ENCODE assay signal across 8 mouse cellular contexts in the genomic region with DNA sequence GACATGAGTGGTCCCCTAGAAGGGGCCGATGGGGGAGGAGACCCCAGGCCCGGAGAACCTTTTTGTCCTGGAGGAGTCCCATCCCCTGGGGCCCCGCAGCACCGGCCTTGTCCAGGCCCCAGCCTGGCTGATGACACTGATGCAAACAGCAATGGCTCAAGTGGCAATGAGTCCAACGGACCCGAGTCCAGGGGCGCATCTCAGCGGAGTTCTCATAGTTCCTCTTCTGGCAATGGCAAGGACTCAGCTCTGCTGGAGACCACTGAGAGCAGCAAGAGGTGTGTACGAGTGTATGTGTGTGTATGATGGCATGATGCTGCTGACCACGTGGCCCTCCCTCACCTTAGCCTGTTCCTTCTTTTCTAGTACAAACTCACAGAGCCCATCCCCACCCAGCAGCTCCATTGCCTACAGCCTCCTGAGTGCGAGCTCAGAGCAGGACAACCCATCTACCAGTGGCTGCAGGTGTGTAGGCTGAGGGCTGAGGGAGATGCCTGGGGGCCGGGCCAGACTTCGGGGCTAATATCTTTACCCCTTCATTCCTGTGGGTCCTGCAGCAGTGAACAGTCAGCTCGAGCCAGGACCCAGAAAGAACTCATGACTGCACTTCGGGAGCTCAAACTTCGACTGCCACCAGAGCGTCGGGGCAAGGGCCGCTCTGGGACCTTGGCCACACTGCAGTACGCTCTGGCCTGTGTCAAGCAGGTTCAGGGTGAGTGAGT. TPM values are rescaled to one million over a fixed set of nuclear protein-coding genes. Genes with fewer than 3 reads are reported as not detected.
DNase-seq lines count a peak whose midpoint lies in the region; ATAC-seq and TF ChIP-seq lines count a peak whose summit lies in the region.

No protein-coding gene starts in this region.

- H3K9me3 ChIP-seq in forebrain, embryonic 11.5 days (ENCODE audit: control insufficient read depth, low read length), result no peaks in the 10 kb centered on the region
- no peaks in the 10 kb centered on the region for H3K9me3 ChIP-seq in limb, embryonic 11.5 days (ENCODE audit: control insufficient read depth, low read length)
- H3K9me3 ChIP-seq in stomach, embryonic 15.5 days, result no peaks in the 10 kb centered on the region

- no peak for TF ChIP-seq POLR2A in bone marrow, adult 2 months (IDR thresholded peaks at IDR 0.05; ENCODE audit: borderline replicate concordance, control insufficient read depth, low read depth, low read length)

- peaks cover 13% of the 10 kb centered on the region; the same call in 1 of the 2 replicates for H3K4me1 ChIP-seq in bone marrow, adult 2 months (ENCODE audit: control insufficient read depth, insufficient read depth, low read length)
- H3K4me1 ChIP-seq in forebrain, embryonic 11.5 days (replicated peaks; ENCODE audit: control insufficient read depth, insufficient read depth, low read length), result peaks cover 30% of the 10 kb centered on the region
- peaks cover 36% of the 10 kb centered on the region for H3K4me1 ChIP-seq in limb, embryonic 11.5 days (ENCODE audit: control insufficient read depth, insufficient read depth, low read length)
- peaks cover 34% of the 10 kb centered on the region for H3K4me1 ChIP-seq in stomach, embryonic 15.5 days

- peaks cover 5% of the 10 kb centered on the region for H3K36me3 ChIP-seq in forebrain, embryonic 11.5 days (ENCODE audit: control insufficient read depth, insufficient read depth, low read length)
- H3K36me3 ChIP-seq in limb, embryonic 11.5 days (ENCODE audit: control insufficient read depth, insufficient read depth, low read length), result peaks cover 22% of the 10 kb centered on the region; the same call in 1 of the 2 replicates
- H3K36me3 ChIP-seq in stomach, embryonic 15.5 days, result peaks cover 53% of the 10 kb centered on the region

- H3K4me2 ChIP-seq in forebrain, embryonic 11.5 days (ENCODE audit: low read depth, low read length, severe bottlenecking), result peak overlapping the region; percentile 70; the same call in 1 of the 2 replicates
- peak overlapping the region; percentile 83; the same call in 1 of the 2 replicates for H3K4me2 ChIP-seq in limb, embryonic 11.5 days (ENCODE audit: low read depth, severe bottlenecking)
- peak overlapping the region; percentile 91 for H3K4me2 ChIP-seq in stomach, embryonic 15.5 days

- ATAC-seq in forebrain, embryonic 11.5 days (replicated peaks; ENCODE audit: low FRiP score), result no peak
- ATAC-seq in limb, embryonic 11.5 days (ENCODE audit: insufficient number of reproducible peaks, low FRiP score, low TSS enrichment, low read depth), result no peak
- no peak for ATAC-seq in stomach, embryonic 15.5 days (ENCODE audit: insufficient read depth, low FRiP score, low read depth)

- no peak for TF ChIP-seq CTCF in layer of hippocampus, adult 2 months (conservative IDR thresholded peaks at IDR 0.05)
- TF ChIP-seq CTCF in bone marrow, adult 2 months (IDR thresholded peaks at IDR 0.05; ENCODE audit: control insufficient read depth, insufficient read depth, low read length), result no peak

- H3K9ac ChIP-seq in forebrain, embryonic 11.5 days (ENCODE audit: low read length), result peak overlapping the region; percentile 53
- H3K9ac ChIP-seq in limb, embryonic 11.5 days (ENCODE audit: low read length), result no peak overlapping the region
- no peak overlapping the region for H3K9ac ChIP-seq in stomach, embryonic 15.5 days

- H3K27me3 ChIP-seq in forebrain, embryonic 11.5 days (ENCODE audit: control insufficient read depth, insufficient read depth, low read length), result no peaks in the 10 kb centered on the region
- no peaks in the 10 kb centered on the region for H3K27me3 ChIP-seq in limb, embryonic 11.5 days (ENCODE audit: control insufficient read depth, insufficient read depth, low read length)
- no peaks in the 10 kb centered on the region for H3K27me3 ChIP-seq in stomach, embryonic 15.5 days (replicated peaks)

- peak in 1 of 2 experiments; percentile 17 for DNase-seq in layer of hippocampus, adult 2 months (ENCODE audit: low spot score in 2 of 2)
- DNase-seq in layer of hippocampus, adult 9-10 months (ENCODE audit: low spot score), result no peak
- no peak for DNase-seq in forebrain, embryonic 11.5 days (ENCODE audit: low spot score)
- DNase-seq in limb, embryonic 11.5 days (ENCODE audit: low spot score), result no peak
- DNase-seq in layer of hippocampus, adult 9-11 months, result no peak
- no peak for DNase-seq in ovary, adult 18-20 months (ENCODE audit: low spot score)

- H3K4me3 ChIP-seq in layer of hippocampus, adult 2 months, result peak overlapping the region; percentile 81
- no peak overlapping the region for H3K4me3 ChIP-seq in bone marrow, adult 2 months (replicated peaks; ENCODE audit: control insufficient read depth, low read depth, low read length)
- 0 out of 2 replicates have a peak overlapping the region, but pooled peaks have one; percentile 45 for H3K4me3 ChIP-seq in forebrain, embryonic 11.5 days (ENCODE audit: low read depth, low read length)
- peak overlapping the region; percentile 50; the same call in 1 of the 2 replicates for H3K4me3 ChIP-seq in limb, embryonic 11.5 days (ENCODE audit: low read depth, low read length)
- peak overlapping the region; percentile 66; the same call in 1 of the 2 replicates for H3K4me3 ChIP-seq in stomach, embryonic 15.5 days (replicated peaks)

- H3K27ac ChIP-seq in layer of hippocampus, adult 2 months, result peak overlapping the region; percentile 98
- H3K27ac ChIP-seq in bone marrow, adult 2 months (ENCODE audit: control insufficient read depth, insufficient read depth, low read depth, low read length, poor library complexity), result peak overlapping the region; percentile 92; the same call in 1 of the 2 replicates
- H3K27ac ChIP-seq in forebrain, embryonic 11.5 days (ENCODE audit: low read depth, low read length), result no peak overlapping the region
- no peak overlapping the region for H3K27ac ChIP-seq in limb, embryonic 11.5 days (replicated peaks; ENCODE audit: low read depth, low read length)
- peak overlapping the region; percentile 98 for H3K27ac ChIP-seq in stomach, embryonic 15.5 days

- 62% methylated on average over 20 of the region's 20 CpGs for WGBS in bone marrow, adult 2 months
- WGBS in forebrain, embryonic 11.5 days, result 92% methylated on average over 20 of the region's 20 CpGs
- WGBS in limb, embryonic 11.5 days, result 93% methylated on average over 20 of the region's 20 CpGs
- WGBS in stomach, embryonic 15.5 days, result 86% methylated on average over 20 of the region's 20 CpGs

RNA-seq across cellular contexts. Expression of gene Per1, which starts 5.8 kb away (rescaled TPM):
- total RNA-seq in layer of hippocampus, adult 2 months (2021), result 10 to 100 TPM; 83.4 to 95.2 TPM
- polyA plus RNA-seq in bone marrow, adult 2 months (2011; ENCODE audit: insufficient read depth, insufficient read length, low replicate concordance, missing spikeins), result 28.8 and 46.2 TPM in 2 replicates
- 8.2 and 10.0 TPM in 2 replicates for polyA plus RNA-seq in forebrain, embryonic 11.5 days (2014; fragmentation: Nextera tagmentation; extraction: Ambion mirVana)
- polyA plus RNA-seq in limb, embryonic 11.5 days (2014; fragmentation: Nextera tagmentation; extraction: Ambion mirVana), result 8.0 and 9.1 TPM in 2 replicates
- 15.4 and 20.3 TPM in 2 replicates for polyA plus RNA-seq in stomach, embryonic 15.5 days (2015; fragmentation: Nextera tagmentation; extraction: Ambion mirVana)

RNA-seq across cellular contexts. Expression of gene Vamp2, which starts 12.5 kb away (rescaled TPM):
- total RNA-seq in layer of hippocampus, adult 2 months (2021), result 1,000 to 10,000 TPM in 1 of 2 experiments, 100 to 1,000 TPM in 1; 988 to 1,016 TPM
- 50.5 and 55.9 TPM in 2 replicates for polyA plus RNA-seq in bone marrow, adult 2 months (2011; ENCODE audit: insufficient read depth, insufficient read length, low replicate concordance, missing spikeins)
- 95.9 and 98.4 TPM in 2 replicates for polyA plus RNA-seq in forebrain, embryonic 11.5 days (2014; fragmentation: Nextera tagmentation; extraction: Ambion mirVana)
- 64.2 and 73.3 TPM in 2 replicates for polyA plus RNA-seq in limb, embryonic 11.5 days (2014; fragmentation: Nextera tagmentation; extraction: Ambion mirVana)
- 68.5 and 84.6 TPM in 2 replicates for polyA plus RNA-seq in stomach, embryonic 15.5 days (2015; fragmentation: Nextera tagmentation; extraction: Ambion mirVana)

RNA-seq across cellular contexts. Expression of gene Hes7, which starts 19.4 kb away (rescaled TPM):
- 1 to 10 TPM in 1 of 2 experiments, under 1 TPM in 1; 0.79 to 1.0 TPM for total RNA-seq in layer of hippocampus, adult 2 months (2021)
- 1.1 TPM in 1 of 2 replicates, not detected in the other for polyA plus RNA-seq in bone marrow, adult 2 months (2011; ENCODE audit: insufficient read depth, insufficient read length, low replicate concordance, missing spikeins)
- polyA plus RNA-seq in forebrain, embryonic 11.5 days (2014; fragmentation: Nextera tagmentation; extraction: Ambion mirVana), result 0.11 and 0.24 TPM in 2 replicates
- 0.54 and 0.65 TPM in 2 replicates for polyA plus RNA-seq in limb, embryonic 11.5 days (2014; fragmentation: Nextera tagmentation; extraction: Ambion mirVana)
- 0.76 and 1.0 TPM in 2 replicates for polyA plus RNA-seq in stomach, embryonic 15.5 days (2015; fragmentation: Nextera tagmentation; extraction: Ambion mirVana)

RNA-seq across cellular contexts. Expression of gene 9130213A22Rik, which starts 21.6 kb away (rescaled TPM):
- total RNA-seq in layer of hippocampus, adult 2 months (2021), result 1 to 10 TPM; 1.4 to 1.5 TPM
- not detected in 2 replicates for polyA plus RNA-seq in bone marrow, adult 2 months (2011; ENCODE audit: insufficient read depth, insufficient read length, low replicate concordance, missing spikeins)
- 0.39 TPM in 1 of 2 replicates, not detected in the other for polyA plus RNA-seq in forebrain, embryonic 11.5 days (2014; fragmentation: Nextera tagmentation; extraction: Ambion mirVana)
- 0.19 TPM in 1 of 2 replicates, not detected in the other for polyA plus RNA-seq in limb, embryonic 11.5 days (2014; fragmentation: Nextera tagmentation; extraction: Ambion mirVana)
- polyA plus RNA-seq in stomach, embryonic 15.5 days (2015; fragmentation: Nextera tagmentation; extraction: Ambion mirVana), result 0.37 TPM in 2 replicates

RNA-seq across cellular contexts. Expression of gene Aloxe3, which starts 24.9 kb away (rescaled TPM):
- total RNA-seq in layer of hippocampus, adult 2 months (2021), result 10 to 100 TPM in 1 of 2 experiments, 1 to 10 TPM in 1; 7.8 to 11.1 TPM
- 0.82 TPM in 1 of 2 replicates, not detected in the other for polyA plus RNA-seq in bone marrow, adult 2 months (2011; ENCODE audit: insufficient read depth, insufficient read length, low replicate concordance, missing spikeins)
- not detected in 2 replicates for polyA plus RNA-seq in forebrain, embryonic 11.5 days (2014; fragmentation: Nextera tagmentation; extraction: Ambion mirVana)
- polyA plus RNA-seq in limb, embryonic 11.5 days (2014; fragmentation: Nextera tagmentation; extraction: Ambion mirVana), result 0.17 and 0.25 TPM in 2 replicates
- polyA plus RNA-seq in stomach, embryonic 15.5 days (2015; fragmentation: Nextera tagmentation; extraction: Ambion mirVana), result 0.27 and 1.2 TPM in 2 replicates

Comparison
In these comparisons a context has a peak if more than half of its experiments do, and no peak if none do; other contexts are left out.
1. H3K27ac ChIP-seq: peak in layer of hippocampus, adult 2 months (single experiment), bone marrow, adult 2 months (single experiment) and stomach, embryonic 15.5 days (single experiment); none in forebrain, embryonic 11.5 days (single experiment) and limb, embryonic 11.5 days (single experiment).
2. Peak in every context shown above with its lines, with median percentiles within 50 percentile points of each other: H3K4me2 ChIP-seq.